Mouse (Mus musculus): ENCODE data around the gene Foxj1. TPM values are rescaled to one million over a fixed set of nuclear protein-coding genes. Genes with fewer than 3 reads are reported as not detected.

Foxj1 gene
- polyA plus RNA-seq, 1 experiment from 2014 or later, result 7.3 TPM

DNA sequence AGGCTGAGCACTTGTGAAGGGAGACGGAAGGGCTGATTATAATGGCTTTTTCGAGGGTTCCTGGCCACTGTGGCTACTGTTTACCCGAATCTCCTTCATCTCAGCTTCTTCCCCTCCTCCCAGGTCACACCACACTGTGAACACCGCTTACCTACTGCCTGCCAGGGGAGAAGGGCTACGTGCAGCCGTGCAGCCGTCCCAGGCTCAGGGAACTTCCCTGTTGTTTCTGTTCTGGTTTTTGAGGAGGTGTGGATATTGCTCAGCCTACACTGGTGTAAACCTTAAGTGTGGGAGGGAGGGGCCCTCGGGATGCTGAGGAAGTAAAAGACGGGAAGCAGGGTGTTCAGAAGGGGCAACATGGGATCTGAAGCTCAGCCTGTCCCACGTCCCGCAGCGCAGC is 1.8 kb upstream of the Foxj1 start:
- H3K36me3 ChIP-seq, result peaks cover 20% of the 10 kb centered on the region
- no peaks in the 10 kb centered on the region for H3K9me3 ChIP-seq
- no peak overlapping the region for H3K27ac ChIP-seq
- peaks cover 49% of the 10 kb centered on the region for H3K4me1 ChIP-seq
- no peak overlapping the region for H3K4me2 ChIP-seq (replicated peaks)
- no peak overlapping the region for H3K4me3 ChIP-seq
- H3K27me3 ChIP-seq (replicated peaks), result peaks cover 21% of the 10 kb centered on the region
- peak overlapping the region; percentile 0; the same call in 1 of the 2 replicates for H3K9ac ChIP-seq
- WGBS, result 55% methylated on average over 12 of the region's 12 CpGs
- ATAC-seq (ENCODE audit: low FRiP score, low read depth), result no peak

GRCm38 (mm10) chr11:116336393-116336792 is 1.2 kb upstream of the Foxj1 start:
- peaks cover 55% of the 10 kb centered on the region for H3K4me1 ChIP-seq

DNA sequence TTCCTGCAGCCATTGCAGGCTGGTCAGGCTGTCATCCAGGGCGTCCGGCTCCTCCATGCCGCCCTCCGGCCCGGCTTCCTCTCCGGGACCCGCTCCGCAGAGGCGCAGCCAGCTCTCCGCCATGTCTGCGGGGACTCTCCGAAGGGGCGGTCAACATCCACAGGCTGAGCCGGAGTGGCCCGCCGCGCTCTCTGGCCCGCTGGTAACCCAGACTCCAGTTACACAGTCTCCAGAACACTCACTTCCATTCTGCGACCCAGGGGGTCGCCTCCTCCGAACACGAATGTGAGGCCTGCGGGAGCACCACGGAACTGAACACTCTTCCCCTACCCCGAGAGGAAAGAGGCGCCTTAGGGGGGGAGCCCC is 799 bp downstream of the Foxj1 start:
- Histone ChIP-seq H3K36me3 (peaks cover 11% of the 10 kb centered on the region), H3K9ac (peak overlapping the region; percentile 33; the same call in 1 of the 2 replicates), H3K4me3 (peak overlapping the region; percentile 27), H3K27ac (no peak overlapping the region), H3K4me2 (replicated peaks) (peak overlapping the region; percentile 96), H3K9me3 (no peaks in the 10 kb centered on the region), H3K27me3 (replicated peaks) (peaks cover 21% of the 10 kb centered on the region), H3K4me1 (peaks cover 75% of the 10 kb centered on the region)
- no peak for ATAC-seq (ENCODE audit: low FRiP score, low read depth)
- whole genome bisulfite sequencing, result 9% methylated on average over 26 of the region's 26 CpGs

More at GRCm38 (mm10) chr11:116336393-116336792, 1.2 kb upstream of the Foxj1 start:
- WGBS, result 88% methylated on average over 4 of the region's 4 CpGs
- 0 out of 2 replicates have a peak overlapping the region, but pooled peaks have one; percentile 44 for H3K4me3 ChIP-seq
- ATAC-seq (ENCODE audit: low FRiP score, low read depth), result no peak
- H3K36me3 ChIP-seq, result peaks cover 20% of the 10 kb centered on the region
- peak overlapping the region; percentile 96 for H3K4me2 ChIP-seq (replicated peaks)
- H3K9me3 ChIP-seq, result no peaks in the 10 kb centered on the region
- H3K27me3 ChIP-seq (replicated peaks), result peaks cover 21% of the 10 kb centered on the region
- H3K27ac ChIP-seq, result no peak overlapping the region
- peak overlapping the region; percentile 61; the same call in 1 of the 2 replicates for H3K9ac ChIP-seq

- H3K27ac ChIP-seq, result no peak overlapping the region
- WGBS, result 28% methylated on average over 31 of the region's 31 CpGs
- peak overlapping the region; percentile 96 for H3K4me2 ChIP-seq (replicated peaks)
- H3K4me3 ChIP-seq, result peak overlapping the region; percentile 27
- H3K4me1 ChIP-seq, result peaks cover 82% of the 10 kb centered on the region
- ATAC-seq (ENCODE audit: low FRiP score, low read depth), result no peak
- no peaks in the 10 kb centered on the region for H3K9me3 ChIP-seq
- H3K9ac ChIP-seq, result peak overlapping the region; percentile 33; the same call in 1 of the 2 replicates
- peaks cover 21% of the 10 kb centered on the region for H3K27me3 ChIP-seq (replicated peaks)
- H3K36me3 ChIP-seq, result peaks cover 4% of the 10 kb centered on the region
Observed at GRCm38 (mm10) chr11:116333526-116334416, 1.4 kb downstream of the Foxj1 start.

DNA sequence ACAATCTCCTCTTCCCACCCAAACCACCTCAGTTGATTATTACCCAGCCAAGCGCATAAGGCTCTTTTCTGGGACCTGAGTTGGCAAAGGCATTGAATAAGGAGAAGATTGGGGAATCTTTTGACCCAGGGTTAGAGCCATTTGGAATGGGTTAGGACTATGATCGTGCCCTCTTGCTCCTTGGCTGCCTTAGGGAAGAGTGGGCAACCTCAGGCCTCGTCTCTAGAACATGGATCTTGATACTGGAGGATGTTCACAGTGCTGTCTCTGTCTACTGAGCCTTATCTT is 2.3 kb downstream of the Foxj1 start:
- peaks cover 84% of the 10 kb centered on the region for H3K4me1 ChIP-seq
- peaks cover 21% of the 10 kb centered on the region for H3K27me3 ChIP-seq (replicated peaks)
- no peak overlapping the region for H3K9ac ChIP-seq

GRCm38 (mm10) chr11:116332232-116332982 is 2.8 kb downstream of the Foxj1 start:
- Histone ChIP-seq H3K4me1 (peaks cover 84% of the 10 kb centered on the region), H3K9me3 (no peaks in the 10 kb centered on the region), H3K4me3 (0 out of 2 replicates have a peak overlapping the region, but pooled peaks have one; percentile 11), H3K27me3 (replicated peaks) (peaks cover 21% of the 10 kb centered on the region), H3K4me2 (replicated peaks) (peak overlapping the region; percentile 96), H3K36me3 (no peaks in the 10 kb centered on the region), H3K27ac (0 out of 2 replicates have a peak overlapping the region, but pooled peaks have one; percentile 50), H3K9ac (peak overlapping the region; percentile 35; the same call in 1 of the 2 replicates)
- ATAC-seq (ENCODE audit: low FRiP score, low read depth), result peak; percentile 63
- 17% methylated on average over 19 of the region's 19 CpGs for WGBS

More for the DNA sequence above, 2.3 kb downstream of the Foxj1 start:
- 67% methylated on average over 3 of the region's 3 CpGs for WGBS
- Histone ChIP-seq H3K36me3 (no peaks in the 10 kb centered on the region), H3K4me2 (replicated peaks) (peak overlapping the region; percentile 96), H3K27ac (0 out of 2 replicates have a peak overlapping the region, but pooled peaks have one; percentile 7), H3K4me3 (no peak overlapping the region), H3K9me3 (no peaks in the 10 kb centered on the region)
- ATAC-seq (ENCODE audit: low FRiP score, low read depth), result no peak

DNA sequence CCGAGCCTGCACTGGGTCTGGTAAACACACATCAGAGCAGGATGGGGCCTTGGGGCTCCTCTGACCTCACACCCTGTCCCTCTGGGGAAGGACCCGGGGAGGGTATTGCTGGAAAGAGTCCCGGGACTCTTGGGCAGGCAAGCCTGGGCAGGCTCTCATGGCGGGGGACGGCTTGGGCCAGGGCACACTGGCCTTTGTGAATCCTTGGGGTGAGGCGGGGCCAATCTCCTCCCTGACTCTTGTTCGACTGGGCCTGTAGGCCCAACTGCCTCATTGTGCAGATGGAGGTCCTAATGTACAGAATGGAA is 5.0 kb downstream of the Foxj1 start:
- 62% methylated on average over 7 of the region's 7 CpGs for WGBS
- H3K4me3 ChIP-seq, result no peak overlapping the region
- peaks cover 65% of the 10 kb centered on the region for H3K4me1 ChIP-seq
- peak overlapping the region; percentile 68; the same call in 1 of the 2 replicates for H3K27ac ChIP-seq
- H3K36me3 ChIP-seq, result no peaks in the 10 kb centered on the region
- no peaks in the 10 kb centered on the region for H3K9me3 ChIP-seq
- no peak for ATAC-seq (ENCODE audit: low FRiP score, low read depth)
- peaks cover 21% of the 10 kb centered on the region for H3K27me3 ChIP-seq (replicated peaks)
- no peak overlapping the region for H3K9ac ChIP-seq
- H3K4me2 ChIP-seq (replicated peaks), result no peak overlapping the region

GRCm38 (mm10) chr11:116329314-116330210 is 5.6 kb downstream of the Foxj1 start:
- ATAC-seq (ENCODE audit: low FRiP score, low read depth), result peak; percentile 77
- 37% methylated on average over 18 of the region's 18 CpGs for WGBS
- Histone ChIP-seq H3K36me3 (no peaks in the 10 kb centered on the region), H3K9ac (0 out of 2 replicates have a peak overlapping the region, but pooled peaks have one; percentile 26), H3K4me3 (no peak overlapping the region), H3K27me3 (replicated peaks) (peaks cover 15% of the 10 kb centered on the region), H3K4me1 (peaks cover 59% of the 10 kb centered on the region), H3K9me3 (no peaks in the 10 kb centered on the region), H3K27ac (peak overlapping the region; percentile 68), H3K4me2 (replicated peaks) (no peak overlapping the region)

DNA sequence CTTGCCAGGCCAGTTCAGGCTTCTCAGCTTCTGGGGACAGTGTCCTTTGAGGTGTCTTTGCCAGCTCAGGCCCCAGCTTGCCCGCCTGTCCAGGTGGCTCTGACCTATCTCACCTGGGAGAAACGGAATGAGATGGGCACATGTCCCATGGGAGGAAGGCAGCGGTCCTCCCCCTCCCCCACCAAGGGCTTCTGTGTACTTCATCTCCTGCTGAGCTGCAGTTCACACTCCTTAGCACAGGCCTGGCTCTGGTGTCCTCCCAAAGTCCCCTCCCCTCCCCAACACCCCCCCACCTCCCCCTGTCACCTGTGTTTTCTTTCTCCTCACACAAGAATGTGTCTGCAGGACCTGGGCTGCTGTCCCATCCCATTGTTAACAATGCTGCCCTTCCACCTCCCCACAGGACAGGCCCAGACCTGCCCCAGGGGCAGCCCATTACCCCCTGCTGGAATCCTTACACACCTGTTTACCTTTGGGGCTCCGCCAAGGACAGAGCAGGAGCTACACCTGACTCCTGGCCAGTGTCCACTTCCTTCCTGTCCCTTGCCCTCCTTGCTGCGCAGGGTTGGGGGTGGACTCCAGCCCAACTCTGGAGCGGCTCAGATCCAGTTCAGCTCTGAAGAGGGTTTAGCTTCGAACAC is 8.1 kb downstream of the Foxj1 start:
- H3K4me3 ChIP-seq, result no peak overlapping the region
- no peaks in the 10 kb centered on the region for H3K9me3 ChIP-seq
- no peak overlapping the region for H3K27ac ChIP-seq
- no peaks in the 10 kb centered on the region for H3K36me3 ChIP-seq
- H3K27me3 ChIP-seq (replicated peaks), result no peaks in the 10 kb centered on the region
- peaks cover 36% of the 10 kb centered on the region for H3K4me1 ChIP-seq
- 76% methylated on average over 7 of the region's 7 CpGs for WGBS
- no peak overlapping the region for H3K4me2 ChIP-seq (replicated peaks)
- ATAC-seq (ENCODE audit: low FRiP score, low read depth), result no peak
- H3K9ac ChIP-seq, result no peak overlapping the region

DNA sequence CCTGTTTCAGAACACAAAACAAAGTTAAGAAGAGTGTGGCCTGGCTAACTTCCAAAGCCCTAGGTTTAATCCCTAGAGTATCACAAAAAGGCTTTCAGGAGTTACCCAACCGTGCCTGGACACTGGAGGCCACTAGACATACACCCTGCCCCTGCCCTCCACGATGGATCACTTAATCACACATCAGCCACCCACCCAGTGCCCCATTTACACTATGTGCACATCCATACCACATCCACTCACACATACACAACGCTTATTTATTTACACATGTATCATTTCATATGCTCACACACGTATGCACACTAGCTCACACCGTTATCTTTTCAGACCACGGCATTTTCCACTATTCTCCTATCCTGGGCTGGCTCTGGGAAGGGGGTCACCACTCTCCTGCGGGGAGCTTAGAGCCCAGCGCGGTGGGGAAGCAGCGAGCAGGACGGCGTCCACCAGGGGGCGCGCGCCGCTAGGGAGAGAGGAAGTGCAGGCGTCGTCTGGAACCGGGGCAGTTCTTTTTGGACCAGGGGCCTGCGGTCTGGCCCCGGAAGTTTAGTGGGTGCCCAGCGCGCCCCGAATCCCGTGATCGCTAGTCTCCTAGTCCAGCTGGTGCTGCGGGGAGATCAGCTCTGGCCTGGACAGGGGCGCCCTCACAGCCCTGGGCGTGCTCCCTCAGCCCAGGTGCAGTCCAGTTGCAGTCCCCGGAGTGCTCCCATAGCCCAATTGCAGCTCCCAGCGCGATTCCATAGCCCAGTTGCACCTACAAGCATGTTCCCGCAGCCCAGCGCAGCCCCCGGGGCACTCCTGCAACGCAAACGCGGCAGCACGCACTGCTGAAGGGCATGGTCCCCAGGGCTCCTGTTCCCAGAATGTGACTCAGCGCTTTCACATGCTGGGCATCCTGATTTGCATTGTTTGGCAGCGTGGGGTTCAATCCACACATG is 16.2 kb downstream of the Foxj1 start:
- Histone ChIP-seq H3K27ac (no peak overlapping the region), H3K27me3 (replicated peaks) (no peaks in the 10 kb centered on the region), H3K4me3 (peak overlapping the region; percentile 36), H3K36me3 (no peaks in the 10 kb centered on the region), H3K4me1 (peaks cover 8% of the 10 kb centered on the region), H3K4me2 (replicated peaks) (peak overlapping the region; percentile 89), H3K9ac (peak overlapping the region; percentile 57), H3K9me3 (no peaks in the 10 kb centered on the region)
- peak; percentile 87 for ATAC-seq (ENCODE audit: low FRiP score, low read depth)
- WGBS, result 2% methylated on average over 41 of the region's 41 CpGs
